Mouse (Mus musculus) olfactory bulb, adult 2 months (tissue): ENCODE results near the gene Aldh1a1. TPM values are rescaled to one million over a fixed set of nuclear protein-coding genes. Genes with fewer than 3 reads are reported as not detected.

Source experiments
- H3K27ac ChIP-seq: fragments of 200-500 bp; 2 replicates; pipeline ENCODE4 v1.5.1; 2012; ENCODE audit warnings: low read depth, low read length; ENCODE audit not compliant: insufficient read depth
- H3K4me1 ChIP-seq: fragments of 200-500 bp; 2 replicates; pipeline ENCODE4 v1.6.1; 2012; ENCODE audit warnings: low read length; ENCODE audit not compliant: control insufficient read depth, insufficient read depth
- H3K4me3 ChIP-seq: fragments of 200-500 bp; 2 replicates; pipeline ENCODE4 v1.5.1; 2012; ENCODE audit warnings: mild to moderate bottlenecking, low read depth, low read length, moderate library complexity; ENCODE audit not compliant: insufficient read depth
- CTCF ChIP-seq: fragments of 200-500 bp; IDR thresholded peaks from 2 replicates; pipeline ENCODE4 v1.5.1; 2012; ENCODE audit warnings: low read depth, mild to moderate bottlenecking, low read length, moderate library complexity; ENCODE audit not compliant: insufficient read depth
- POLR2A ChIP-seq: fragments of 200-500 bp; IDR thresholded peaks from 2 replicates; pipeline ENCODE4 v1.6.1; 2012; ENCODE audit warnings: mild to moderate bottlenecking, low read depth, low read length, moderate library complexity; ENCODE audit not compliant: insufficient read depth
- whole genome bisulfite sequencing: fragments of 180-500 bp; shearing (Covaris S2); methylation state at CpG from one replicate; pipeline ENCODE4 v1.1.7; 2018; 5-methylcytosine and 5-hydroxymethylcytosine counted together
- polyA plus RNA-seq: library from polyadenylated mRNA; stranded (reverse); fragments of >200 nt; gene quantifications from 2 replicates; pipeline ENCODE4 v1.2.4, GENCODE M21; 2012; ENCODE audit warnings: low replicate concordance; ENCODE audit not compliant: missing spikeins, insufficient read depth, insufficient read length

Gene Aldh1a1
- not detected in 2 replicates for polyA plus RNA-seq

GRCm38 (mm10) chr19:20492491-20492890, at the start of gene Aldh1a1:
Gene Aldh1a1 (plus strand): TSS chr19:20492715.
- TF ChIP-seq POLR2A = no peak
- no peak for TF ChIP-seq CTCF
- WGBS = 79% methylated on average over 2 of the region's 2 CpGs
- Histone ChIP-seq H3K4me1 (no peaks in the 10 kb centered on the region), H3K27ac (0 out of 2 replicates have a peak within 1 kb of the TSS, but pooled peaks have one; percentile 0), H3K4me3 (no peak within 1 kb of the TSS)

GRCm38 (mm10) chr19:20447807-20448206, 44.7 kb upstream of the Aldh1a1 start:
- Histone ChIP-seq H3K4me1 (no peaks in the 10 kb centered on the region), H3K4me3 (no peak overlapping the region), H3K27ac (no peak overlapping the region)
- TF ChIP-seq CTCF = no peak
- TF ChIP-seq POLR2A = no peak
- 81% methylated on average over 2 of the region's 2 CpGs for WGBS

GRCm38 (mm10) chr19:20449546-20449945, 43.0 kb upstream of the Aldh1a1 start:
- H3K4me1 ChIP-seq = no peaks in the 10 kb centered on the region
- no peak overlapping the region for H3K27ac ChIP-seq
- no peak overlapping the region for H3K4me3 ChIP-seq
- TF ChIP-seq POLR2A = no peak

GRCm38 (mm10) chr19:20451045-20451444, 41.5 kb upstream of the Aldh1a1 start:
- no peak overlapping the region for H3K4me3 ChIP-seq
- no peak for TF ChIP-seq POLR2A
- TF ChIP-seq CTCF = no peak
- no peak overlapping the region for H3K27ac ChIP-seq
- WGBS = 86% methylated on average over 7 of the region's 7 CpGs
- H3K4me1 ChIP-seq = no peaks in the 10 kb centered on the region

GRCm38 (mm10) chr19:20484497-20484896, 8.0 kb upstream of the Aldh1a1 start:
- H3K4me3 ChIP-seq = no peak overlapping the region
- 56% methylated on average over 1 of the region's 1 CpGs for WGBS

GRCm38 (mm10) chr19:20491950-20492349, 565 bp upstream of the Aldh1a1 start:
- no peak for TF ChIP-seq CTCF
- TF ChIP-seq POLR2A = no peak
- no peaks in the 10 kb centered on the region for H3K4me1 ChIP-seq
- WGBS = 54% methylated on average over 4 of the region's 4 CpGs
- H3K27ac ChIP-seq = no peak overlapping the region
- no peak overlapping the region for H3K4me3 ChIP-seq

More at GRCm38 (mm10) chr19:20484497-20484896, 8.0 kb upstream of the Aldh1a1 start:
- TF ChIP-seq CTCF (no peak), POLR2A (no peak)
- H3K27ac ChIP-seq = no peak overlapping the region
- no peaks in the 10 kb centered on the region for H3K4me1 ChIP-seq

- TF ChIP-seq POLR2A = no peak
- TF ChIP-seq CTCF = no peak
- Histone ChIP-seq H3K27ac (no peak overlapping the region), H3K4me3 (no peak overlapping the region), H3K4me1 (no peaks in the 10 kb centered on the region)
These were observed 4.0 kb downstream of the Aldh1a1 start for GRCm38 (mm10) chr19:20496476-20496875.

GRCm38 (mm10) chr19:20505359-20505758, 12.8 kb downstream of the Aldh1a1 start:
- no peak overlapping the region for H3K4me3 ChIP-seq
- TF ChIP-seq CTCF (no peak), POLR2A (no peak)
- no peaks in the 10 kb centered on the region for H3K4me1 ChIP-seq
- H3K27ac ChIP-seq = no peak overlapping the region

GRCm38 (mm10) chr19:20506936-20507615, 14.6 kb downstream of the Aldh1a1 start:
- Histone ChIP-seq H3K4me3 (no peak overlapping the region), H3K4me1 (no peaks in the 10 kb centered on the region), H3K27ac (no peak overlapping the region)
- 41% methylated on average over 9 of the region's 9 CpGs for WGBS
- TF ChIP-seq CTCF (no peak), POLR2A (no peak)

GRCm38 (mm10) chr19:20508609-20509008, 16.1 kb downstream of the Aldh1a1 start:
- Histone ChIP-seq H3K4me1 (no peaks in the 10 kb centered on the region), H3K4me3 (no peak overlapping the region), H3K27ac (no peak overlapping the region)
- TF ChIP-seq CTCF = no peak
- TF ChIP-seq POLR2A = no peak
- 50% methylated on average over 4 of the region's 4 CpGs for WGBS
